Mouse (Mus musculus): Measurements from ENCODE around the gene Slc37a1.

GRCm38 (mm10) chr17:31265171-31265572, 21.4 kb upstream of the Slc37a1 start:
- TF ChIP-seq CTCF (IDR thresholded peaks at IDR 0.05; ENCODE audit: low read depth, low read length) (no peak), POLR2A (IDR thresholded peaks at IDR 0.05; ENCODE audit: extremely low read depth, insufficient read depth, low read length) (no peak)
